Mouse (Mus musculus): ENCODE results near the gene Tra2b. TPM values are rescaled to one million over a fixed set of nuclear protein-coding genes. Genes with fewer than 3 reads are reported as not detected.
A peak's percentile ranks its signal among the peaks of the same experiment; 100 is the strongest.

The Tra2b gene
- total RNA-seq, 1 experiment: 249 TPM

- Histone ChIP-seq H3K27ac (ENCODE audit: insufficient read depth, low read depth, low read length, poor library complexity, severe bottlenecking) (peak overlapping the region; percentile 89), H3K9ac (ENCODE audit: insufficient read depth, low read depth, low read length, poor library complexity, severe bottlenecking) (peak overlapping the region; percentile 89), H3K36me3 (ENCODE audit: control insufficient read depth, insufficient read depth, low read length, poor library complexity, severe bottlenecking) (no peaks in the 10 kb centered on the region), H3K9me3 (ENCODE audit: control insufficient read depth, insufficient read depth, low read depth, low read length) (no peaks in the 10 kb centered on the region), H3K4me1 (ENCODE audit: control insufficient read depth in 2 of 2, insufficient read depth in 2 of 2, low read length in 2 of 2, poor library complexity in 1 of 2) (peaks cover 4% of the 10 kb centered on the region in 2 experiments; a peak in 2 of 4 replicates), H3K4me3 (ENCODE audit: insufficient read depth in 1 of 2, low read depth in 1 of 2, low read length in 2 of 2, poor library complexity in 1 of 2, severe bottlenecking in 1 of 2) (peak overlapping the region; percentile 87 to 97)
- peak; percentile 51 for DNase-seq (ENCODE audit: low read depth, low spot score)
- in situ Hi-C loops (cut with MboI; ENCODE audit: low sequenced_read_pairs in 2 of 2, unreplicated experiment in 2 of 2): no loop called here
- TF ChIP-seq MAFK (IDR thresholded peaks at IDR 0.05; ENCODE audit: insufficient read depth, low read depth, low read length) (no peak), ZC3H11A (IDR thresholded peaks at IDR 0.05; ENCODE audit: borderline replicate concordance, low read depth, low read length) (peak; percentile 65; the same call in 1 of the 2 replicates), CHD2 (IDR thresholded peaks at IDR 0.05; ENCODE audit: low read depth, low read length) (no peak), ZNF384 (IDR thresholded peaks at IDR 0.05; ENCODE audit: low read depth, low read length) (peak; percentile 49; the same call in 1 of the 2 replicates), HCFC1 (IDR thresholded peaks at IDR 0.05; ENCODE audit: borderline replicate concordance, insufficient read depth, low read length) (no peak)
Measured at GRCm38 (mm10) chr16:22264962-22265848, 600 bp downstream of the Tra2b start.

- peaks cover 2 to 5% of the 10 kb centered on the region in 2 experiments; a peak in 3 of 4 replicates for H3K4me1 ChIP-seq (ENCODE audit: control insufficient read depth in 2 of 2, insufficient read depth in 2 of 2, low read length in 2 of 2, poor library complexity in 1 of 2)
- H3K9me3 ChIP-seq (ENCODE audit: control insufficient read depth, insufficient read depth, low read depth, low read length): no peaks in the 10 kb centered on the region
- no peaks in the 10 kb centered on the region for H3K36me3 ChIP-seq (ENCODE audit: control insufficient read depth, insufficient read depth, low read length, poor library complexity, severe bottlenecking)
- peak overlapping the region; percentile 89 for H3K9ac ChIP-seq (ENCODE audit: insufficient read depth, low read depth, low read length, poor library complexity, severe bottlenecking)
- no peak for TF ChIP-seq MAFK (IDR thresholded peaks at IDR 0.05; ENCODE audit: insufficient read depth, low read depth, low read length)
- TF ChIP-seq CHD2 (IDR thresholded peaks at IDR 0.05; ENCODE audit: low read depth, low read length): no peak
- no peak for TF ChIP-seq ZNF384 (IDR thresholded peaks at IDR 0.05; ENCODE audit: low read depth, low read length)
- no peak for TF ChIP-seq HCFC1 (IDR thresholded peaks at IDR 0.05; ENCODE audit: borderline replicate concordance, insufficient read depth, low read length)
- TF ChIP-seq ZC3H11A (IDR thresholded peaks at IDR 0.05; ENCODE audit: borderline replicate concordance, low read depth, low read length): no peak
- H3K4me3 ChIP-seq (ENCODE audit: insufficient read depth in 1 of 2, low read depth in 1 of 2, low read length in 2 of 2, poor library complexity in 1 of 2, severe bottlenecking in 1 of 2): peak overlapping the region; percentile 87 to 97
- H3K27ac ChIP-seq (ENCODE audit: insufficient read depth, low read depth, low read length, poor library complexity, severe bottlenecking): peak overlapping the region; percentile 89; the same call in 1 of the 2 replicates
- in situ Hi-C loops (cut with MboI; ENCODE audit: low sequenced_read_pairs in 2 of 2, unreplicated experiment in 2 of 2): no loop called here
- no peak for DNase-seq (ENCODE audit: low read depth, low spot score)
Measured at GRCm38 (mm10) chr16:22264232-22264961, 1.4 kb downstream of the Tra2b start.

DNA sequence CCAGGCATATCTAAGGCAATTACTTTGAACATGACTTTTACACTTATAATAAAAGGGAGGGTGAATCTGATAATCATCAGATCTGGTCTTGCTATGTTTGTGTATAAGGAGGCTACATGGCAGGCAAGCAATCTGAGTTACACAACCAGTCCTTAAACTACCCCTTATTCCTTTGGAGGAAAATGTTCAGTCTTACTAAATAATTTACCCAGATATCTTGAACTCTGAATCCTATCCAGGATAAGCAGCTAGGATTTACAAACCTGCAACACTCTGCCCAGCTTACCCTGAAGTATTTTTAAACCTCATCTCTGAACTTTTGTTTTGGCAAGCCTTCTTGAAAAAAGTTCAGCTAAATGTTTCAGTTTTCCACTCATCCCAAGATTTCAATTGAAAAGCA lies 2.7 kb downstream of the Tra2b start:
- H3K9me3 ChIP-seq (ENCODE audit: control insufficient read depth, insufficient read depth, low read depth, low read length): no peaks in the 10 kb centered on the region
- no peak for DNase-seq (ENCODE audit: low read depth, low spot score)
- peak overlapping the region; percentile 87 to 97 for H3K4me3 ChIP-seq (ENCODE audit: insufficient read depth in 1 of 2, low read depth in 1 of 2, low read length in 2 of 2, poor library complexity in 1 of 2, severe bottlenecking in 1 of 2)
- in situ Hi-C loops (cut with MboI; ENCODE audit: low sequenced_read_pairs in 2 of 2, unreplicated experiment in 2 of 2): no loop called here
- TF ChIP-seq ZNF384 (IDR thresholded peaks at IDR 0.05; ENCODE audit: low read depth, low read length): no peak
- TF ChIP-seq ZC3H11A (IDR thresholded peaks at IDR 0.05; ENCODE audit: borderline replicate concordance, low read depth, low read length): no peak
- no peak for TF ChIP-seq MAFK (IDR thresholded peaks at IDR 0.05; ENCODE audit: insufficient read depth, low read depth, low read length)
- no peak for TF ChIP-seq CHD2 (IDR thresholded peaks at IDR 0.05; ENCODE audit: low read depth, low read length)
- no peak for TF ChIP-seq HCFC1 (IDR thresholded peaks at IDR 0.05; ENCODE audit: borderline replicate concordance, insufficient read depth, low read length)
- H3K27ac ChIP-seq (ENCODE audit: insufficient read depth, low read depth, low read length, poor library complexity, severe bottlenecking): no peak overlapping the region
- no peaks in the 10 kb centered on the region for H3K36me3 ChIP-seq (ENCODE audit: control insufficient read depth, insufficient read depth, low read length, poor library complexity, severe bottlenecking)
- no peak overlapping the region for H3K9ac ChIP-seq (ENCODE audit: insufficient read depth, low read depth, low read length, poor library complexity, severe bottlenecking)
- peaks cover 2 to 14% of the 10 kb centered on the region in 2 experiments; a peak in 3 of 4 replicates for H3K4me1 ChIP-seq (ENCODE audit: control insufficient read depth in 2 of 2, insufficient read depth in 2 of 2, low read length in 2 of 2, poor library complexity in 1 of 2)

GRCm38 (mm10) chr16:22261563-22261962 lies 4.2 kb downstream of the Tra2b start:
- Histone ChIP-seq H3K36me3 (ENCODE audit: control insufficient read depth, insufficient read depth, low read length, poor library complexity, severe bottlenecking) (no peaks in the 10 kb centered on the region), H3K9ac (ENCODE audit: insufficient read depth, low read depth, low read length, poor library complexity, severe bottlenecking) (no peak overlapping the region), H3K9me3 (ENCODE audit: control insufficient read depth, insufficient read depth, low read depth, low read length) (no peaks in the 10 kb centered on the region), H3K4me1 (ENCODE audit: control insufficient read depth in 2 of 2, insufficient read depth in 2 of 2, low read length in 2 of 2, poor library complexity in 1 of 2) (peaks cover 0 to 18% of the 10 kb centered on the region in 2 experiments; a peak in 3 of 4 replicates), H3K27ac (ENCODE audit: insufficient read depth, low read depth, low read length, poor library complexity, severe bottlenecking) (no peak overlapping the region), H3K4me3 (ENCODE audit: insufficient read depth in 1 of 2, low read depth in 1 of 2, low read length in 2 of 2, poor library complexity in 1 of 2, severe bottlenecking in 1 of 2) (peak overlapping the region in 1 of 2 experiments; percentile 97; a peak in 3 of 4 replicates)
- TF ChIP-seq HCFC1 (IDR thresholded peaks at IDR 0.05; ENCODE audit: borderline replicate concordance, insufficient read depth, low read length): no peak
- TF ChIP-seq ZNF384 (IDR thresholded peaks at IDR 0.05; ENCODE audit: low read depth, low read length): peak; percentile 37; the same call in 1 of the 2 replicates
- in situ Hi-C loops (cut with MboI; ENCODE audit: low sequenced_read_pairs in 2 of 2, unreplicated experiment in 2 of 2): no loop called here
- DNase-seq (ENCODE audit: low read depth, low spot score): no peak
